Mouse (Mus musculus): ENCODE data around the gene Csnk1d. TPM values are rescaled to one million over a fixed set of nuclear protein-coding genes. Genes with fewer than 3 reads are reported as not detected.

Csnk1d gene
- total RNA-seq, 1 experiment from 2014 or later, result 144 TPM

GRCm38 (mm10) chr11:120987608-120988007 lies 3.5 kb downstream of the Csnk1d start:
- no peak for DNase-seq

GRCm38 (mm10) chr11:120984448-120985330 lies 6.4 kb downstream of the Csnk1d start:
- DNase-seq, result peak; percentile 45

GRCm38 (mm10) chr11:120982459-120982858 lies 8.7 kb downstream of the Csnk1d start:
- DNase-seq, result no peak

- DNase-seq, result no peak
These were observed 9.5 kb downstream of the Csnk1d start for GRCm38 (mm10) chr11:120981661-120982060.

GRCm38 (mm10) chr11:120980427-120981035 lies 10.6 kb downstream of the Csnk1d start:
- DNase-seq, result peak; percentile 60

GRCm38 (mm10) chr11:120979711-120980426 lies 11.3 kb downstream of the Csnk1d start:
- DNase-seq, result no peak

- DNase-seq, result no peak
These were observed 17.8 kb downstream of the Csnk1d start for GRCm38 (mm10) chr11:120973318-120973717.

GRCm38 (mm10) chr11:120971237-120971636 lies 19.9 kb downstream of the Csnk1d start:
- no peak for DNase-seq

- no peak for DNase-seq
These were observed 21.4 kb downstream of the Csnk1d start for GRCm38 (mm10) chr11:120969742-120970141.

- DNase-seq, result no peak
These were observed 25.5 kb downstream of the Csnk1d start for GRCm38 (mm10) chr11:120965587-120965986.

- no peak for DNase-seq
These were observed 26.7 kb downstream of the Csnk1d start for GRCm38 (mm10) chr11:120964195-120965157.

- DNase-seq, result no peak
These were observed 28.2 kb downstream of the Csnk1d start for GRCm38 (mm10) chr11:120962909-120963308.

GRCm38 (mm10) chr11:120962050-120962771 lies 28.9 kb downstream of the Csnk1d start:
- DNase-seq, result no peak

GRCm38 (mm10) chr11:120961594-120961993 lies 29.5 kb downstream of the Csnk1d start:
- DNase-seq, result no peak

- no peak for DNase-seq
These were observed 30.9 kb downstream of the Csnk1d start for GRCm38 (mm10) chr11:120960248-120960647.

GRCm38 (mm10) chr11:120959564-120959963 lies 31.6 kb downstream of the Csnk1d start:
- no peak for DNase-seq

- DNase-seq, result no peak
These were observed 32.1 kb downstream of the Csnk1d start for GRCm38 (mm10) chr11:120959066-120959465.

GRCm38 (mm10) chr11:120957731-120958257 lies 33.3 kb downstream of the Csnk1d start:
- DNase-seq, result no peak

GRCm38 (mm10) chr11:120957052-120957451 lies 34.1 kb downstream of the Csnk1d start:
- DNase-seq, result no peak

GRCm38 (mm10) chr11:120955701-120956100 lies 35.4 kb downstream of the Csnk1d start:
- no peak for DNase-seq

- no peak for DNase-seq
These were observed 36.2 kb downstream of the Csnk1d start for GRCm38 (mm10) chr11:120954936-120955335.
